Mouse (Mus musculus): Measurements from ENCODE around the gene Anxa11. TPM values are rescaled to one million over a fixed set of nuclear protein-coding genes. Genes with fewer than 3 reads are reported as not detected.
"Not testable (repeated sequence)": the region's sequence is repeated elsewhere in the genome, so short reads cannot be mapped to it uniquely, and the experiment has no call there.

Anxa11 gene
- 10 to 100 TPM; 57.3 to 95.1 TPM for total RNA-seq (2021)
- long read RNA-seq, experiment 1, transcript Anxa11-201 (15 exons, 2,394 nt): major isoform, 59 of 69 reads
- long read RNA-seq, experiment 1, partial matches to known transcripts: 4 of 69 reads
- long read RNA-seq, experiment 1, other reads (novel, unspliced or antisense): 6 of 69 reads
- long read RNA-seq, experiment 2, transcript Anxa11-201 (15 exons, 2,394 nt): major isoform, 88 of 121 reads
- long read RNA-seq, experiment 2, partial matches to known transcripts: 28 of 121 reads
- long read RNA-seq, experiment 2, other reads (novel, unspliced or antisense): 3 of 121 reads

- peak; percentile 92 to 93 for DNase-seq (ENCODE audit: low spot score in 2 of 2)
Observed at GRCm38 (mm10) chr14:25841991-25842687, at the start of gene Anxa11. Gene Anxa11 (plus strand): TSS chr14:25842156.

GRCm38 (mm10) chr14:25794331-25794730, 47.6 kb upstream of the Anxa11 start:
- DNase-seq (ENCODE audit: low spot score in 2 of 2): no peak

- DNase-seq (ENCODE audit: low spot score in 2 of 2): no peak
Observed at GRCm38 (mm10) chr14:25795067-25795466, 46.9 kb upstream of the Anxa11 start.

- peak in 1 of 2 experiments; percentile 34 for DNase-seq (ENCODE audit: low spot score in 2 of 2)
Observed at GRCm38 (mm10) chr14:25795561-25796174, 46.3 kb upstream of the Anxa11 start.

- DNase-seq (ENCODE audit: low spot score in 2 of 2): no peak
Observed at GRCm38 (mm10) chr14:25796619-25797018, 45.3 kb upstream of the Anxa11 start.

GRCm38 (mm10) chr14:25800166-25800960, 41.6 kb upstream of the Anxa11 start:
- peak; percentile 81 to 86 for DNase-seq (ENCODE audit: low spot score in 2 of 2)

- DNase-seq (ENCODE audit: low spot score in 2 of 2): no peak
Observed at GRCm38 (mm10) chr14:25802511-25802910, 39.4 kb upstream of the Anxa11 start.

- no peak for DNase-seq (ENCODE audit: low spot score in 2 of 2)
Observed at GRCm38 (mm10) chr14:25803246-25803809, 38.6 kb upstream of the Anxa11 start.

- DNase-seq (ENCODE audit: low spot score in 2 of 2): peak in 1 of 2 experiments; percentile 34
Observed at GRCm38 (mm10) chr14:25805871-25806270, 36.1 kb upstream of the Anxa11 start.

- DNase-seq (ENCODE audit: low spot score in 2 of 2): no peak
Observed at GRCm38 (mm10) chr14:25806561-25806960, 35.4 kb upstream of the Anxa11 start.

- DNase-seq (ENCODE audit: low spot score in 2 of 2): not testable (repeated sequence)
Observed at GRCm38 (mm10) chr14:25811026-25811425, 30.9 kb upstream of the Anxa11 start.

GRCm38 (mm10) chr14:25814140-25814539, 27.8 kb upstream of the Anxa11 start:
- DNase-seq (ENCODE audit: low spot score in 2 of 2): no peak

GRCm38 (mm10) chr14:25816416-25816815, 25.5 kb upstream of the Anxa11 start:
- DNase-seq (ENCODE audit: low spot score in 2 of 2): peak; percentile 60 to 62

- DNase-seq (ENCODE audit: low spot score in 2 of 2): no peak
Observed at GRCm38 (mm10) chr14:25822584-25822983, 19.4 kb upstream of the Anxa11 start.

GRCm38 (mm10) chr14:25824995-25825394, 17.0 kb upstream of the Anxa11 start:
- no peak for DNase-seq (ENCODE audit: low spot score in 2 of 2)

- DNase-seq (ENCODE audit: low spot score in 2 of 2): no peak
Observed at GRCm38 (mm10) chr14:25825880-25826626, 15.9 kb upstream of the Anxa11 start.

GRCm38 (mm10) chr14:25826866-25827265, 15.1 kb upstream of the Anxa11 start:
- no peak for DNase-seq (ENCODE audit: low spot score in 2 of 2)

GRCm38 (mm10) chr14:25831332-25831731, 10.6 kb upstream of the Anxa11 start:
- no peak for DNase-seq (ENCODE audit: low spot score in 2 of 2)

- DNase-seq (ENCODE audit: low spot score in 2 of 2): peak; percentile 54 to 68
Observed at GRCm38 (mm10) chr14:25832301-25832700, 9.7 kb upstream of the Anxa11 start.

GRCm38 (mm10) chr14:25838411-25838810, 3.5 kb upstream of the Anxa11 start:
- DNase-seq (ENCODE audit: low spot score in 2 of 2): no peak

Data from adrenal gland, adult 18-20 months (tissue).